Mouse (Mus musculus): ENCODE data around the gene Cenpu.
"Not testable (repeated sequence)": the region's sequence is repeated elsewhere in the genome, so short reads cannot be mapped to it uniquely, and the experiment has no call there.

Cenpu gene

DNA sequence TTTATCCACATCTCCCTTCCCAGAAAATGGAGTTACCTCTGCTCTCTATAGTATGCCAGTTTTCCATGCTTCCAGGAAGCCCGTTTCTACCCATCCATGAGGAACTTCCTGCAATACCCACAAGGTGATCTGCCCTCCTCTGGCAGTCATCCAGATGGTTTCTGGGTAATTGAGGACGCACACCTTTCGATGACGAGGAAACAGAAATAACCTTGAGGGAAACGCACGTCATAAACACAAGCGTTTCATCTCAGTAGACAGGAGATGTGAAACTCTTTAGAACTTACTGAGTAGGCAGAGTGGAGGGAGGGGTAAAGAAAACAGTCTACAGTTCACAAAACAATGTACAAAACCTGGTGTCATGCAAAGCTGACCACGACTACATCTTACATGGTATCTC, 1.8 kb upstream of the Cenpu start:
- DNase-seq (ENCODE audit: low spot score in 2 of 2): no peak

DNA sequence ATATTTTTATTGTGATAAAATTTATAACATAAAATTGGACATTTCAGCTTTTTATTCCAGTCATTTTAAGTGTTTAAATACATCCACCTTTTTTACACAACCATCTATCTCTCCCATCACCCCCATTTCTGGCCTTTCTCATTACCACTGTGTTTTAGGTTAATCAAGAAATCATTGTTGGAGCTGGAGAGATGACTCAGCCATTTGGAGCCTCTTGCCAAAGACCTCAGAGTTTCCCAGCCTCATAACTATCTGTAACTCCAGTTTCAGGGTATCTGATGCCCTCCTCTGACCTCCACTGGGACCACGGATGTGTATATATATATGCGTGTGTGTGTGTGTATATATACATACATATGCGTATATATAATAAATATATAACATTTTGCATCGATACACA, 799 bp upstream of the Cenpu start:
- peak in 1 of 2 experiments; percentile 33 for DNase-seq (ENCODE audit: low spot score in 2 of 2)

DNA sequence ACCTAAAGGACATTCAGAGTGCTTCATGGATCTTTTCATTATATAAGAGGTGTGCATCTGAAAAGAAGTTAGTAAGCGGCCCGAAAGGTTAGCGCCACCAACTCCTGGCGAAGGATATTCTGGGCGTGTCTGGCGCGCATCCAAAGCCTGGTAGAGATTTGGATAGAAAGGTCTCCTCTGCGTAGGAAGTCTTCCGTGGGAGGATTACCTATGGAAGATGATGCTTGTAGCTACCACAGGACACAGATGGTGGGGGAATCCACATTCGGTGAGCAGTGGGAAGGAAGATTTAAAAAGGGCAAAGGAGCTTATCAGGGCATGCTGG, 575 bp downstream of the Cenpu start:
- peak in 1 of 2 experiments; percentile 43 for DNase-seq (ENCODE audit: low spot score in 2 of 2)

DNA sequence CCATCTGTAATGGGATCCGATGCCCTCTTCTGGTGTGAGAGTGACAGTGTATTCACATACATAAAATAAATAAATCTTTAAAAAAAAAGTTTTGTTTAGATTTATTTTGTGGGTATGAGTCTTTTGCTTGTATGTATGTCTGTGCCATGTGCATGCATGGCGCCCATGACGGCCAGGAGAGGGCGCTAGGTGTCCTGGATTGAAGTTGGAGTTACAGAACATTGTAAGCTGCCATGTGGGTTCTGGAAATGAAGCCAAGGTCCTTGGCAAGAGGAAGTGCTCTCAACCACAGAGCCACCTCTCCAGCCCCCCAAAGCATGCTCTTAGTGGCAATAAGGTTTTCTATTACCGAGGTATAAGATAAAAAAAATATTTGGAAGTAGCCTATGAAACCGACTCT, 7.6 kb downstream of the Cenpu start:
- peak in 1 of 2 experiments; percentile 19 for DNase-seq (ENCODE audit: low spot score in 2 of 2)

DNA sequence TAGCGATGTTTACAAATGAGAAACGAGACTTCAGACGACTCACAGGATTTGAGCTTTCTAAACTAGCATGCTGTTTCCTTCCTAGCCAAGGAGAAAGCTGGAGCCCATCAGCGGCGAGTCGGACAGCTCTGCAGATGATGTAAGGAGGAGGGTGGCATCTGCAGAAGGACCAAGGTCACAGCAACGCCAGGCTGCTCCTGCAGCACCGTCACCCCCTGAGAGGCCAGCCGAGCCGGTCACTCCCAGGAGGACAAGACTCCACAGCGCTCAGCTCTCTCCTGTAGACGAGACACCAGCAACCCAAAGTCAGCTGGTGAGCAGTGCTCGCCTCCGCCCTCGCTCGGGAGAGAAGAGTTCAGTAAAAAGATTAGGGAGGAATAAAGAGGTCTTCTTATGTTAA, 10.5 kb downstream of the Cenpu start:
- DNase-seq (ENCODE audit: low spot score in 2 of 2): no peak

DNA sequence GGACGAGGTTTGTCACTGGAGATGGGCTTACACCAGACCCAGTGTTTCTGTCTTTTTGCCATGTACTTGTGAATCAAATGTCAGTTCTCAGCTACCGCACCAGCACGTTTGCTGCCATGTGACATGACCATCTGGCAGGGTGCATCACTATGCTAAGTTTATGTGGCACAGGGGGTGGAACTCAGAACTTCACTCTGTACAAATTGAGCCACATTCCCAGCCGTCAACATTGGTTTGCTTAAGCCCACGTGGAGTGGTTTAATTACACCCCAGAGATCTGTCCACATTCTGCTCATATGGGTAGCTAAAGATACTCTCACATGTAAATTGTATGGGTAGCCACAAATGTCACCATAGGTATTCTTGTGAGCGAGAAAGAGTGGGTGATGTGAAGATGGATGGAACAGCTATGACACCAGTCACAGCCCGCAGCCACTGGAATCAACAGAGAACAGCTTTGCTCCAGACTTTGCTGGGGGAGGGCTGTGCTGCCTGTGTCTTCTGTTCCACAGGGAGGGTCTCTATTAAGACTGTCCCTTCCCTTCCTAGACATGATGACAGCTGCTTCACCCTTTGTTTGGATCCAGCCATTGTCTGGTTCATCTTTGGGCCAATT, 15.2 kb downstream of the Cenpu start:
- no peak for DNase-seq (ENCODE audit: low spot score in 2 of 2)

DNA sequence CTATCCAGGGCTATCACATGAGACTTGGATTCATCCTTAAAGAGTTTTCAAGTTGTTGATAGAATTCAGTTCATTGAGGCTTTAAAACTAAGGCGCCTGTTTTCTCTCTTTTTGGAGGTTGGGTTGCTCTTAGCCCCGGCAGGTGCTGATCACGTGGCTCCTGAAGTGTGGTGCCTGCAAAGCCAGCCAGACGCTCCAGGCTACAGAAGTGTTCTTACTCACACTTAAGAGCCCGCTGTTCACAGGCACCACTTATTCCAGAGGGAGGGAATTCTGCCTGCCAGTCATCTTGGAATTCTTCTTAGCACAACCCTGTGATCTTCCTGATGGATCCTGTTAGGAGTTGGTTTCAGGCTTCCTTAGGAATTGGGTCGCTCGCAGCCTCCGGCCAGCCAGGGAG, 16.1 kb downstream of the Cenpu start:
- DNase-seq (ENCODE audit: low spot score in 2 of 2): no peak

DNA sequence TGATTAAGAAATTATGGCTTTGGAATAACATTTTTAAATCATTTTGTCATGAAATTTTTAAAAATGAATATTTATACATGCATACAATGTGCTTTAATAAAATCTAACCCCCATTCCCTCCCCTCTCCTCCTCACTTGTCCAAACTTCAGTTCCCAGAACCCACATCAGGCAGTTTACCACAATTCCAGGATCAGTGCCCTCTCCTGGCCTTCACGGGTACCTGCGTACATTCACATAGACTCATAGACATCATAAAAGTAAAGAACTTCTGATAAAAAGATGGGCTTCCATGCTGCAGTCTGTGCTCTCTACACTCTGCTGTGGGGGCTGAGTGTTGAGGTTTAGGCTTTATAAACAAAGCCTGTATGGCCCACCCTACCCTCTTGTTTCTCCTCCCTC, 17.1 kb downstream of the Cenpu start:
- DNase-seq (ENCODE audit: low spot score in 2 of 2): no peak

DNA sequence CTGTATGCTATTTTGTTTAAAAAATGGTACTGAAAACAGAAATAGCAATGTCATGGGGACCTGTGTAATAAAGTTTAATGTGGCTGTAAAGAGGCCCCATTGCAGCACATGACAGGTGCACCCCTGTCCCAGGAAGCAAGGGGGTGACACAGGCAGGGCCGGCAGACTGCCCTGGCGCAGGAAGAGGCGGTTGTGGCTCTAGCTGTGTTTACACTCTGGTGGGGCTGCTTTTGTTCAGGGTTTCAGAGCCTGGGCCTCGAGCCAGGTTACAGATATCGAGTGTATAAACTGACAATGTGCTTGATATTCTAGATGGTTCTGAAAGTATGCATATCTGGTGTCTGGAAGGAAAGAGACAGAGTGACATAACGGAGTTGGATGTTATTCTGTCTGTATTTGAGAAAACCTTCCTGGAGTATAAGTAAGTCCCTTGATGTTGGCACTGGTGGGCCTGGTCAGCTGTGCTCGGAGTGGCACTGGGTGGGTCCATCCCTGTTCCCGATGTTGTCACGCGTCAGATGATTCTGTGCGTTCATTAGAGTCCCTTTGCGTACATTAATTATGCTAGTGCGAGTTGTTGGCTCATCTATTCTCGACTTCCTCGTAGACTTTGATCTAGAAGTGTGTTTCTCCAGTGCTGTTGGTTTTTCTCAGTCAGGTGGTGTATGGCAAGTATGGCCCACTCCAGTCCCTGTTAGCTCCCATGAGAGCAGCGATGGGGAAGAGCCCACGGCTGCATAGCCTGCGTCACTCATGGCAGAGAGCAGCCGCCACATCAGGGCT, 18.0 kb downstream of the Cenpu start:
- DNase-seq (ENCODE audit: low spot score in 2 of 2): no peak

DNA sequence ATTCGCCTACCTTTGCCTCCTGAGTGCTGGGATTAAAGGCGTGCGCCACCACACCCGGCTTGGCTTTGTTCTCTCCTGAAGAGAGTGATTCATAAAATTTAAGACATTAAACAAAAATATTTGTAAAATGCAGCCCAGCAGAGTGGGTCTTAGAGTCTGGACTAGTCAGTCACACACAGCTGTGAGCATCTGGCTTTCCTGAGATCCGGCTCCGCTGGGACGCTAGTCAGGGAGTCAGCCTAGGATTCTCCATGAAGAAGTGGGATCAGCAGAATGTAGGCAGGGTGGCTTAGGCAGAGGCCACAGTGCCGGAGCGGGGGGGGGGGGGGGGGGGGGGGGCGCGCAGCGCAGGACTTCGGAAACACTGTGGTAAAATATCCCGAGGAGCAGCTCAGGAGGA, 18.8 kb downstream of the Cenpu start:
- no peak for DNase-seq (ENCODE audit: low spot score in 2 of 2)

DNA sequence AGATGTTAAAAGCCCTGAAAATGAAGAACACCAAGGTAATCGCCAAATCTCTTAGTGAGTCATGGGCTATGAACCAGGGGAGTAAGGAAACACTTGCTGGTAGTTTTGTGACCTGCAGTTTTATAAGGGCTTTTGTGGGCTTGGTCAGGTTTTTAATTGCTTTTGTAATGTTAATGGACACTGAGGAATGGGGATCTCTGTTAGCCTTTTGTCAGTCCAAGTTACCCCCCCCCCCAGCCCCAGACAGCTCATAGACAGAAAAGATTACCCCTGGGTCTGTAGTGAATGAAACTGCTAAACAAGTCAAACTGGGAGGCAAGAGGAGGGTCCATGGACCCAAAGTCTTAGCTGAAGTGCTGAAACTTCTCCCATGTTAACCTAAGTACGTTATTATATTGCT, 21.6 kb downstream of the Cenpu start:
- DNase-seq (ENCODE audit: low spot score in 2 of 2): no peak

DNA sequence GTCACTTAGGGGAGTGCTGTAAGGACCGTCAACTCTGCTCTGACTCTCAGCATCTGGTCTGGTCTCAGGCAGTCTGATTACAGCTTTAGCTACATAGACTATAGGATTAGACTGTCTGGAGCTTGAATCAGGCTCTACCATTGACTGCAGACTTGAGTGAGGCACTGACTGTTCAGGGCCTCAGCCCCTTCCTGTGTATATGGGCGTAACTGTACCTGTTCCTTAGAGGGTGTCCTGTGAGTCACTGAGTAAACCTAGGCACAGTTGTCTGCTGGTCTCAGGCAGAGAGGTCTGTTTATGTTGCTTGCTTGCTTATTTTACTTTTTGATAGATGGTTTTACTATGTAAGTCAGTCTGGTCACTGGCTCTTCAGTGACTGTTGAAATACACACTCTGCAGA, 22.1 kb downstream of the Cenpu start:
- DNase-seq (ENCODE audit: low spot score in 2 of 2): no peak

DNA sequence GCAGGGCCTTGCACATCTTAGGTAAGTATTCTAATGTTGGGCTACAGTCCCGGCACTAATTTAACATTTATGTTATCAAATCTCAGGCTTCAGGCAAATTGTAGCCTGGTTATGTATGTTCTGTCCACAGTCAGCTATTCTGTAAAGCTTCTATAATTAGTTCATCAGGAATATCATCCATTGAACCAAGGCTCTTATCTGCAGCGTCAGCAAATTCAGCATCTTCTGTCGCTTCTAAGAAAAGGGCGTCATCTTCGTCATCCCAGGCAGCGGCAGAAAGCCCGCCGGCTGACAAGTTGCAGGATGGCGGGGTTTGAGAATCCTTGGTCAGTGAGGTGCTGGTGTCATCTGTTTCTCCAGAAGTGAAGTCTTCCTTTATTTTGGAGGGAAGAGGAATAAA, 27.0 kb downstream of the Cenpu start:
- no peak for DNase-seq (ENCODE audit: low spot score in 2 of 2)

DNA sequence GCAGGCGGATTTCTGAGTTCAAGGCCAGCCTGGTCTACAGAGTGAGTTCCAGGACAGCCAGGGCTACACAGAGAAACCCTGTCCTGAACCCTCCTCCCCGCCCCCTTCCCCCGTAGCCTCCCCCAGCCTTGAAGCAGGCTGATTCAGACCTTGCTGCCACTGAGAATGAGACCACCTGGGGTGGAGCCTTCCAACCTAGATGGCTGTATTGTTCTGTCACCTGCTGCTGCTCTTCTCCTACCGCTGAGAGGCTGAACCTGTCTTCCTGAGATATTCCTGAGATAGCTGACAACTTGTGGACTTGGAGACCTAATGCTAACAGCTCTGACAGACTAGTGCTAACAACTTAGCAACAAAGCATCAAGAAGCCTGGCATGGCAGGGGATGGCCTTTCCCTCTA, 32.5 kb downstream of the Cenpu start:
- DNase-seq (ENCODE audit: low spot score in 2 of 2): not testable (repeated sequence)

DNA sequence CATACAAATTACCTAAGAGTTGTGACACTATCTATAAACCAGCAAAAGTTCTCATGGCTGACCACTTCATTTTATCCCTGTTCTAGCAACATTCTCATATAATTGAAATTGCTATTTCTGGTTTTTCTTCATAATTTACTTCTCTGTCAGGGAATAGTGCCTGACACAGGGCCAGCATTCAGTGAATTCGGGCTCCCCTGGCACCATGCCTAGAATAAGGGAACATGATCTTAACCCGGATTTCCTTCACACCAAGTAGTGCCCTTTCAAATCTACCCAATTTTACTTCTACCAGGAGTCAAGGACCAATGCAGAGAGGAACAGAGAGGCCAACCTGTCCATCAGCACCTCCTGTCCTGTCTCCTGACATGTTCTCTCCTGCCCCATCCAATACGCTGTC, 33.7 kb downstream of the Cenpu start:
- no peak for DNase-seq (ENCODE audit: low spot score in 2 of 2)

DNA sequence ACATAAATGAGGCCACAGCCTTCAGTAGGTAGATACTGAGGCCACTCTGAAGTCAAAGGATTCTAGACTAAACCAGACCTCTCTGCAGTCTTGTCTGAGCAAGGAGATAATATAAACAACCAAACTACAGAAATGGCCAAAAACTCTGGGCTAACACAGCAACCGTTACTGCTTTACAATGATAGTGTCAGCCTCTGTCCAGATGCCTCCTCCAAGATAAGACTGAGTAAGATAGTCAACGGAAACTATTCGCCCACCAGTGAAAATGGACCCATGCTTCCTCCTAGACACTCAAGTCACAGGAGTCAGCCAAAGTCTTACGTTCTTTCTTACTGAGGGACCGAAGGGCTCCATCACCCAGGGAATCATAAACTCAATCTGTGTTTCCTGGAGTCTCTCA, 36.1 kb downstream of the Cenpu start:
- DNase-seq (ENCODE audit: low spot score in 2 of 2): no peak

DNA sequence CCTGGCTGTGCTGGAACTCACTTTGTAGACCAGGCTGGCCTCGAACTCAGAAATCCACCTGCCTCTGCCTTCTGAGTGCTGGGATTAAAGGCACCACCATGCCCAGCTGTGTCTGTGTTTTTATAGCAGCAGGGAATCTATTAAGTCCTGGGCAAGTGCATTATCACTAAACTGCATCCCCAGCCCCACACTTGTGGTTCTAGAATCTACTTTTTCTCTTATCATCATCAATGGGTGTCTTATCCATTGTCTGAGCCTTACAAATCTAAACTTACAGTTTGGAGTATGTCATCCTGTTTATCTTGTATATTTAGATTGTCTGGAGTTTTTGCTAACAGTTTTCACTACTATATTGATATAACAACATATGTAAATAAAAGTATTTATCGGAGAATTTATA, 36.8 kb downstream of the Cenpu start:
- no peak for DNase-seq (ENCODE audit: low spot score in 2 of 2)

DNA sequence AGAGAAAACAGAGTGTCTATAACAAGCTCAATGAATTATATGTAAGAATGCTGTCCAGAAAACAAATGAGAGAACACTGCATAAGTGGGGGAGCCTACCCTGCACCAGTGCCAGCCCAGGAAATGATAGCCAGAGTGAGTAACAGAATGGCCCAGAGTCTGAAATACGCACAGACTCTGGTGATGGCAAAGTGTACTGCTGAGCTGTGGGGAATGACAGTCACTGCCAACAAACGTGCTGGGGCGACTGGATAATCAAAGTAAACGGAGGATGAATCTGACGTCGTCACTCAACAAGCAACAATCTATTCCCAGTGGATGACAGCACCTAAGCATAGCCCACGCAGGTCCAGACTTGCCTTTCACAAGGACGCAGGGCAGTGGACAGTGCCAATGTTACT, 41.2 kb downstream of the Cenpu start:
- DNase-seq (ENCODE audit: low spot score in 2 of 2): no peak

DNA sequence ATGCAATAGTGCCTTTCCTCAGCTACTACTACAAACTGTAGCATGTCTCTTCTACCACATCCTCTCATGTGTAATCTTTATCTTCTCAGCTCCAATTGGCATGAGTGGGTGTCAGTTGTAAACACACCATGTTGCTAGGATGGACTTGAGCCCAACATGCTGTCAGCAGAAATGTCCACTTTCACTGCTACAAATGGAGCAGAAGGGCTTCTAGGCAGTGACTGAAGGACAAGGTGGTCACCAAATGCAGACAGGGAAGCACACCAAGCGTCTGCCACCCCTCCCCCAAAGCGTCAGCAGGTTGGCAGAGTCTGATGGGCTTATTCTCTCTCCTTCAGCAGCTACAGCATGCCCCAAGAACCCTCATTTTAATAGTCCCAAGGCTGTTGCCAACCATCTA, 41.9 kb downstream of the Cenpu start:
- DNase-seq (ENCODE audit: low spot score in 2 of 2): no peak

DNA sequence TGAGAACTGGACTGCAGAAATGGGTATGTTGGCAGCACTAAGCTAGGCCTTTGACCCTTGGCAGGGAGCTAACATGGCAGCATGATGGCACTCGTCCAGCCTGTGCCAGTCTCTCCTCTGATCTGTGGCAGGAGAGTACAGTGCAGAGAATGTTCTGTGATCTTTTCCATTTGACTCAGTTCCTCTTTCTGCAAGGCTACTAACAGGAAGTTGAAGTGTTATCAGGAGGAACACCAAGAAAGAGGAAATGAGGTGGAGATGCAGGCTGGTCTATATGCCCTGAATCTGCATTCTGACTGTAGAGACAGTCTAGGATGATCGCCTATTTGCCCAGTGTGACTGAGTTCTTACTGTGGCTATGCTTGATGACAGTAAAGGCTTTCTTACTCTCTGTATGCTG, 43.8 kb downstream of the Cenpu start:
- peak; percentile 59 to 69 for DNase-seq (ENCODE audit: low spot score in 2 of 2)

DNA sequence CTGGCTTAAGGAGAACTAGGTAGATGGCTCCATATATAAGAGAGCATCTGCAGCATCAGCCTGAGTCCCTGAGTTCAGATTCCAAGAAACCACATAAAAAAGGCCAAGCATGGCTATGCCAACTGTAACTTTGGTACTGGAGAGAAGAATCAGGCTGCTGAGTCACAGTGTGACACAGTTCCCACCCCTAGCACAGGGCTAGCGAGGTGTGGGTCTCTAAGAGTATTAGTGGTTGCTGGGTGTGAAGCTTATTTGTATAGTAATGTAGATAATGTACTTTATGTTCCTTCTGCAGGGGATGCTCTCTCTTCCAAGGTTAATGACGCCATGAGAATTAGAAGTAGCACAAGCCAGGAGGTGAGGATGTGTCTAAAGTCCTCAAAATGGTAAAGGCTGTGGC, 44.7 kb downstream of the Cenpu start:
- no peak for DNase-seq (ENCODE audit: low spot score in 2 of 2)

DNA sequence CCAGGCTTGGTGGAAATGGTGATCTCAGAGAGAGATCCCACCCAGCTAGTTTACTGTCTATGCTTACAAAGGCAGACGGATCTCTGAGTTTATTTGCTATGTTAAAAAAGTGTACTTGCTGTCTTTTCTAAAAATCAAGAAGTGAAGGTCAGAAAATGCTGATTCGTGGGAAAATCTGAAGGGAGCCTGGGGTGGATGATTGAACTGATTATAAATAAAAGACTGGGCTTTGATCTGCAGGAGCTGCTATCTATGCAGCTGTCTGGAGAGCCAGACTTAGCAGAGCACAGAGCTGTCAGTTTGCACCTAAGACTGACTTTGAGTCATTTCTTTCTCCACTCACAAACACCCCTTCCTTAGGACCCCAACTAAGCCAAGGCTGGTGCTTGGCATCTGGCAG, 45.6 kb downstream of the Cenpu start:
- DNase-seq (ENCODE audit: low spot score in 2 of 2): no peak

DNA sequence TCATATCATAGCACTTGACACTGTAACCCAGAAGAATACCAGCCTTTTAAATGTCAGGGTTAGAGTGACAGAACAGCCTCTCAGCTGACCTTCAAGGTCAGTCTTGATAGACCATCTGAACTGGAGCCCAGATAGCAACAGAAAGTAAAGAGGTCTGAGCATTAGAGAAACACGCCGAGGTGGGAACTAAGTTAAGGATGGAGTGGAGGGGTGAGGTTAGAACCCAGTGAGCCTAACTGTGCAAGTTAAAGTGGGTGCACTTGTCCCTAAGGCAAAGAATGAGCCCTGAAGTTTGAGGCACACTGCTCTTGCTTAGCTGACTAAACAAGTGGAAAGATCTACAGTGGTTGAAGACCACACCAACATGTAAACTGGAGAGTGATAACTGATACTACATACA, 46.3 kb downstream of the Cenpu start:
- no peak for DNase-seq (ENCODE audit: low spot score in 2 of 2)

DNA sequence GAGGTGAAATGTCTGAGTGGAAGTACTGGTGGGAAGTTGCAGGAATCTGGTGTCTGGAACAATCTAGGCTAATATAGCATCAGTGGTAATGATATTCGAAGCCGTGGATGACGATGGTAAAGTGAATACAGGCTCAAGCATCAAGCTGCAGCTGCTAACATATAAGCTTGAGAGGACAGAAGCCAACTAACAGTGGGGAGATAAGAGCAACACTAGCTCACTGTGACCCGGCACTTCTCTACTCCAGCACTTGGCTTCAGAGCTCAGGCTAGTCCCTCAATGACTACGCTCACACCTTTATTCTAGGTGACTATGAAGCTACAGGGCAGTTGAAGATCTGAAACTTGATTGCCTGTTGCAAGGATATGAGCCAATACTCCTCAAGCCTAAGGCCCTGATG, 46.9 kb downstream of the Cenpu start:
- DNase-seq (ENCODE audit: low spot score in 2 of 2): no peak
